Mouse (Mus musculus) hindbrain, embryonic 10.5 days (tissue): Measurements from ENCODE around the gene B4galt5. TPM values are rescaled to one million over a fixed set of nuclear protein-coding genes. Genes with fewer than 3 reads are reported as not detected.
A peak's percentile ranks its signal among the peaks of the same experiment; 100 is the strongest.

Experiments used
- DNase-seq: peaks from one replicate; pipeline ENCODE4 v3.0.0-alpha.2; 2017; ENCODE audit warnings: low spot score
- H3K27ac ChIP-seq: fragments of 300-500 bp; sonication (generic); 2 replicates; pipeline ENCODE4 v1.5.1; 2016; ENCODE audit warnings: mild to moderate bottlenecking, moderate library complexity
- H3K27me3 ChIP-seq: fragments of 300-500 bp; sonication (generic); 2 replicates; pipeline ENCODE4 v1.6.1; 2016; ENCODE audit warnings: mild to moderate bottlenecking; ENCODE audit not compliant: poor library complexity, insufficient read depth, severe bottlenecking
- H3K36me3 ChIP-seq: fragments of 300-500 bp; sonication (generic); 2 replicates; pipeline ENCODE4 v1.6.1; 2016; ENCODE audit warnings: mild to moderate bottlenecking, moderate library complexity
- H3K4me1 ChIP-seq: fragments of 300-500 bp; sonication (generic); replicated peaks from 2 replicates; pipeline ENCODE4 v1.6.1; 2016; ENCODE audit warnings: mild to moderate bottlenecking
- H3K4me3 ChIP-seq: fragments of 300-500 bp; sonication (generic); 2 replicates; pipeline ENCODE4 v1.5.1; 2016; ENCODE audit warnings: mild to moderate bottlenecking, moderate library complexity
- H3K9me3 ChIP-seq: fragments of 300-500 bp; sonication (generic); 2 replicates; pipeline ENCODE4 v1.6.1; 2016; ENCODE audit warnings: mild to moderate bottlenecking, moderate library complexity
- WGBS: fragments of 180-500 bp; shearing (Covaris S2); methylation state at CpG from one replicate; pipeline ENCODE4 v1.1.7; 2016; 5-methylcytosine and 5-hydroxymethylcytosine counted together
- polyA plus RNA-seq: library from polyadenylated mRNA; unstranded; fragments of >200 nt; fragmentation: Nextera tagmentation; extraction: Ambion mirVana; gene quantifications from 2 replicates; pipeline ENCODE4 v1.2.1, GENCODE M21; 2016

Gene B4galt5
- polyA plus RNA-seq, 1 experiment from 2014 or later = 10.6 TPM

DNA sequence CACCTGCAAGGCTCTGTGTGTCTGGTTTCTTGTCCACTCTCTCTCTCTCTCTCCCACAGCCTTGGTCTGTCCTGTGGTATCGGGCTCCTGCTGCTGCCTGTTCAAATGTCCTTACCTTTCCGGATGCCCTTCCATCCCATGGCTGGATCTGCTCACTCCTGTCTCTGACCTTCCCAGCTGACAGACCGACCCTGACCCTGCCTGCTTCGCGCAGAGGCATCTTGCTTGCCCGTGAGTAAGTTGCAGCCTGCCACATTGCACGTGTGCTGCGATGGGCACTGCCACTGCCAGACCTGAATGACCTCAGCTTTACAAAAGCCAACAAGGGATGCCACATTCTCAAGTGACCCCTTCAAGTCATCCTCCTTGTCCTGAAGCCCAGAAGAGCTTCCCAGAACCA is 27.6 kb downstream of the B4galt5 start:
- 90% methylated on average over 8 of the region's 8 CpGs for WGBS
- Histone ChIP-seq H3K27me3 (no peaks in the 10 kb centered on the region), H3K4me3 (no peak overlapping the region), H3K36me3 (no peaks in the 10 kb centered on the region), H3K27ac (no peak overlapping the region), H3K9me3 (no peaks in the 10 kb centered on the region), H3K4me1 (peaks cover 32% of the 10 kb centered on the region)
- no peak for DNase-seq

DNA sequence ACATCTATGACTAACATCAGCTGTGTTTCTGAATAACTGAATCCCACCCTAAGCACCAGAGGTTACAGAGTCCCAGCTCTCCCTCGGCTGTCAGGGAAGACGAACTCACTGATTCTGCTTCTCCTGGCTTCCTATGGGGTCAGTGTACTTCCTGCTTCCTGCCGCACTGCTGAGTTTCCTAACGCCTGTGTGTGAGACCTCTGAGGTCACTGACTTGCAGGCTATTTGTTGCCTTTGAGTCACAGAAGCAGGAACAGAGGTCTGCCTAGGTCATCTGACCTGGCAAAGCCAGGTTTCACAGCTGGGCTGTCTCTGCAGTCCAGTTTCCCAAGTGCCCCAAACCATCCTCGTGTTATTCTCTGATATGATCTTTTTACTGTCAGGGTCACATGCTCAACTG is 30.0 kb downstream of the B4galt5 start:
- Histone ChIP-seq H3K9me3 (no peaks in the 10 kb centered on the region), H3K36me3 (no peaks in the 10 kb centered on the region), H3K27ac (no peak overlapping the region), H3K27me3 (no peaks in the 10 kb centered on the region), H3K4me3 (no peak overlapping the region), H3K4me1 (peaks cover 40% of the 10 kb centered on the region)
- WGBS = 48% methylated on average over 5 of the region's 5 CpGs
- DNase-seq = no peak

DNA sequence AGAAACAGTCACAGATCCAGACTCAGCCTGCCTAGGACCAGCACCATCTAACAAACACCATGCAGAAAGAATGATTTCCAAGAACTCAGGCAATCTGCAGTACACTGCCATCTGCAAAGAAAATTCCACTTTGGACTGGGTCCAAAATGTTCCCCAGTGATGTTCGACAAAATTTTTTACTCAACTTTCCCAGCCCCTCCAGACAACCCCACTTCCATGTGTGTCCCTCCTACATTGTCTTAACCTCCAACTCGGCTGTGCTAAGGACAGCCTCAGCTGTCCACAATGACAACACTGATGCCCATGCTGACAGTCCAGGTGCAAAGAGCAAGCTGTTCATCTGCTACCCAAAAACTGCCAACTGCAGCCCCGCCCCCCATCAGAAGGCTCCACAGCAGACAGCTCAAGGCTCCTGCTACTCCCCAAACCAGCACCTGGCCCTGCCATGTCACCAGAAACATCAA is 32.2 kb downstream of the B4galt5 start:
- Histone ChIP-seq H3K36me3 (no peaks in the 10 kb centered on the region), H3K9me3 (no peaks in the 10 kb centered on the region), H3K27ac (no peak overlapping the region; the same call in 1 of the 2 replicates), H3K4me3 (no peak overlapping the region), H3K4me1 (peaks cover 52% of the 10 kb centered on the region), H3K27me3 (no peaks in the 10 kb centered on the region)
- WGBS = 85% methylated on average over 3 of the region's 3 CpGs
- no peak for DNase-seq

DNA sequence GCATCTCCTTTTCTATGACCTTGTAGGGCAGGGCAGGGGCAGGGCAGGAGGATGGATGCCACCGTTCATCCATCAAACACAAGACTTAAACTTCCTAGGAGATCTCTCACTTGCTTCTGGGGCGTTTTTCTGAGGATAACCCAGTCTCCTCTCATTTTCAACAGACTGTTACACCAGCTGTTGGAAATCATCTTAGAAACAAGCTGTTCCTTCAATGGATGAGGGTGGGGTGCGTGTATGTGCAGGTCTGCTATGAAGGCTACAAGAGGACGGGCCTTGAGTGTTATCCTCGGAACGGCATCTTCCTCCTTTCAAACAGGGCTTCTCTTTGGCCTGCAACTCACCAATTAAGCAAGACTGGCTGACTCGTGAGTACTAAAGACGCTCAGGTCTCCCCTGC is 34.5 kb downstream of the B4galt5 start:
- 86% methylated on average over 8 of the region's 8 CpGs for WGBS
- DNase-seq = no peak
- Histone ChIP-seq H3K27ac (0 out of 2 replicates have a peak overlapping the region, but pooled peaks have one; percentile 47), H3K27me3 (no peaks in the 10 kb centered on the region), H3K4me1 (peaks cover 49% of the 10 kb centered on the region), H3K9me3 (no peaks in the 10 kb centered on the region), H3K4me3 (no peak overlapping the region), H3K36me3 (peaks cover 9% of the 10 kb centered on the region)

DNA sequence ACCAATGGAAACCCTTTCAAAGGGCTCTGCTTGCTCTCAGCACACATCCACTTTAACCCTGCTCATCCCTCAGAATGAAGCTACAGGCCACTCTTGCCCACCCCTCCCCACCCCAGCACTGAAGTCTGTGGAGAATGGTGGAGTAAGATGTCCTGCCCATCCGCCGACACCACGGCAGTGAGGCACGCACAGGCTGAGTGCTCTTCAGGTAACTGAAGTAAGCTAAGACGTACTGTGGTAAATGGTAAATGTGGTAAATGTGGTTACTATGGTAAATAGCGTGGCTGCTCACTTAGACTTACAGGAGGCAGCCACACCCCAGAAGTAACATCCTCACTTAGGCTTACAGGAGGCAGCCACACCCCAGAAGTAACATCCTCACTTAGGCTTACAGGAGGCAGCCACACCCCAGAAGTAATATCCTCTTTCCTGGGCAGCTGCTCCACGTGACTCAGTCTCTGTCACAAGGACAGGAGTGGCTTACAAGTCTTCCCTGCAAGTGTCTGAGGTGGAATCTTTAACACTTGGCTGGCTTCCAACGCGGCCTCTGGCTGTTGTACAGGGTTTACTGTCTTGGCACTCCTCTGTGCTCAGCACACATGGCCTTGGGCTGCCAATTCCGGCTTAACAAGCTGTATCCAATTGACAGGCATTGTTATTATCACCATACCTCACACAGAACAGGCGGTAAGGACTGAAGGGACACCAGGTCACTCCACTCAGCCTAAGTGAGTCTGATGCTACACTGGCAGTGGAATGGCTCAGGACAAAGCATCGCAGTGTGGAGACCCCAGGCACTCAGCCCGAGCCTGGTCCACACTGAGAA is 35.3 kb downstream of the B4galt5 start:
- no peak overlapping the region for H3K4me3 ChIP-seq
- WGBS = 85% methylated on average over 13 of the region's 13 CpGs
- no peaks in the 10 kb centered on the region for H3K9me3 ChIP-seq
- peaks cover 41% of the 10 kb centered on the region for H3K4me1 ChIP-seq
- H3K27ac ChIP-seq = peak overlapping the region; percentile 47; the same call in 1 of the 2 replicates
- DNase-seq = no peak
- H3K36me3 ChIP-seq = peaks cover 16% of the 10 kb centered on the region
- H3K27me3 ChIP-seq = no peaks in the 10 kb centered on the region

DNA sequence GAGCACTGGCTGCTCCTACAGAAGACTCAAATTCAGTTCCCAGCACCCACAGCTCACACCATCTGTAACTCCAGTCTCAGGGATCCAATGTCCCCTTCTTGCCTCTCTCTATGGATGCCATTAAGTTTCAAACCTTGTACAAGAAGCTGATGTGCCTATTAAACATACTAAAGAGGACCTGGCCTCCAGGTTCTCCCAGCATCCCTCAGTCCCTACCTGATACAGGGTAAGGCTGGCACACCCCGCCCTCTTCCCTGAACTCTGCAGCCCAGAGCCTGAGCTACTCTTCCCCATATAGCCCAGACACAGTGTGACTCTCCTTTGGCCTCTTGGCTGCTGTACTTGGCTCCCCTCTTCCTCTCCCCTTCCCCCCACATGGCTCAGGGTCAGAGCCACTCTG is 38.9 kb downstream of the B4galt5 start:
- no peak for DNase-seq
- H3K9me3 ChIP-seq = no peaks in the 10 kb centered on the region
- no peak overlapping the region for H3K4me3 ChIP-seq
- peaks cover 38% of the 10 kb centered on the region for H3K4me1 ChIP-seq
- H3K36me3 ChIP-seq = peaks cover 44% of the 10 kb centered on the region
- H3K27me3 ChIP-seq = no peaks in the 10 kb centered on the region
- no peak overlapping the region for H3K27ac ChIP-seq
- WGBS = 83% methylated on average over 1 of the region's 1 CpGs

DNA sequence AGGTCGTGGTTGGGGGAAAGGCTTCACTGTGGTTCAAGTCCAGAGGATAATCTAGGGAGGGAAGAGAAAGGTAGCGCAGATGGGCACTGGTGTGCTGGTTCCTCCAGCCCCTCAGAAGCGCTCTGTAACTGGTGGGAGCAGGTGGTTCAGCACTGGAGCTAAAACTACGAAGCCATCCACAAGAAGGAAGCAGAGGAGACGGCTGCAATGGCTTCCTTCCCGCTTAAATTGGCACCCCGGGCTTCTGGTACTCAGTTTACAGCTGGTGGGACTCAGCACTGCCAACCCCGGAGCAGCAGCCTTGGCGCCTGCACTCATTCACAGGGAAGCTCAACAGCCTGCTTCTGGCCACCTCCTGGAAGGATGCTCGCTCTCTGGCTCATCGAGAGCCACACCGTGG is 39.7 kb downstream of the B4galt5 start:
- WGBS = 92% methylated on average over 12 of the region's 12 CpGs
- Histone ChIP-seq H3K36me3 (peaks cover 51% of the 10 kb centered on the region), H3K4me3 (no peak overlapping the region), H3K9me3 (no peaks in the 10 kb centered on the region), H3K27me3 (no peaks in the 10 kb centered on the region), H3K27ac (no peak overlapping the region; the same call in 1 of the 2 replicates), H3K4me1 (peaks cover 31% of the 10 kb centered on the region)
- DNase-seq = no peak

DNA sequence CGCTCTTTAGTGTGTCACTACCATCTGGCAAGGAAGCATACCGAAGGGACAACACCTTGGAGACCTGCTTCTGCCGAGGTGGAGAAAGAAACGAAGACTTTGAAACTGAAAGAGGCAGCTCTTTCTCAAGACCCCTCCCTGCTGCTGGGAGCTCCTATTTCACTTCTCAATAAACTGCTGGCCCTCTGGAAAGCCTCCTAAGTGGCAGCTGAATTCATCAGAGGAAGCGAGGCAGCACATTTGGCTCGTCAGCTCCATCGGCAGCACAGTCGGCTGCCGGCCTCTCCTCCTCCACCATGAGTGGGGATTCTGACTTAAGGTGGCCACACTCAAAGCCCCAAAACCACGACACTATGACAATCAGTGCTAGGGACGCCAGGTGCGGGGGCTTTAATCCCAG is 41.3 kb downstream of the B4galt5 start:
- Histone ChIP-seq H3K36me3 (peaks cover 63% of the 10 kb centered on the region), H3K27me3 (no peaks in the 10 kb centered on the region), H3K9me3 (no peaks in the 10 kb centered on the region), H3K4me1 (peaks cover 19% of the 10 kb centered on the region), H3K27ac (peak overlapping the region; percentile 72), H3K4me3 (no peak overlapping the region)
- DNase-seq = no peak
- WGBS = 62% methylated on average over 12 of the region's 12 CpGs

DNA sequence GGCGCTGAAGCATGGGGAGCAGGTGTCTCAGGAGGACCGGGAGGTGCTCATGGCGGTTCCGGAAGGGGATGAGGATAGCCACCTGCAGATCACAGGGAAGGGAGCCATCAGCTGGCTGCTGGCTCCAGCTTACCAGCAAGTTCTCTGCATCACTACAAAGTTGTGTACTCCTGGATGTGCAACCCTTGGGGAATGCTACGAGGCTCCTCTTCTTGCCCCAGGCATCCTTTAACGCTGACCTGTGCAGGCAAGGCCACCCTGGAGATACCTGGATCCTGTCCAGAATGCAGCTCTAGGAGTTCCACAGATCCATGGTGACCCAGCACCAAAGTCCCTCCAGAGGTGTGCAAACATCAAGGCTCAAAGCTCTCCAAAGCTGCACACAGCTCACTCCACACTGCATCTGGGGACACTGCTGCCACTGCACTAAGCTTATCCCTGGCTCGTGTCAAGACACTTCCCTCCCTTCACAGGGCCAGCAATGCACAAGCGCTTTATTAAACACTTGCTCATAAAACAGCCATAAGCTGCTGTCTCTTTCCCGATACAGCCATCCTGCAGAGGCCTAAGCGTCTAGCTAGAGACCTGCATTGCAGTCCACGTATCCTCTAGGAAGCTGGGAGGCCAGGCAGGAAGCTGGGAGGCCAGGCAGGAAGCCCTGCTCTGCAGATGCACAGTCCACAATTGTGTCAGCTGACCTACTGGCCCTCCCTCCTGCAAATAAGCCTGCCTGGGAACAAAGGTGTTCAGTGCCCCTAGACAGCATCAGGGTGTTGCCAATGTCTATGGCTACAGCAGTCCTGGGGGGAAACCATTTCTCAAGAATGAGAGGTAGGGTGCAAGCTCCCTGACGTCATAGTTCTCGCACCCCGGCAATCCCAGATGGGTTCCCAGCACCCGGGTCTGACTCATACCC is 42.1 kb downstream of the B4galt5 start:
- Histone ChIP-seq H3K36me3 (peaks cover 70% of the 10 kb centered on the region), H3K4me3 (no peak overlapping the region), H3K4me1 (peaks cover 15% of the 10 kb centered on the region), H3K27ac (peak overlapping the region; percentile 72), H3K9me3 (no peaks in the 10 kb centered on the region), H3K27me3 (no peaks in the 10 kb centered on the region)
- WGBS = 90% methylated on average over 15 of the region's 15 CpGs
- DNase-seq = no peak

DNA sequence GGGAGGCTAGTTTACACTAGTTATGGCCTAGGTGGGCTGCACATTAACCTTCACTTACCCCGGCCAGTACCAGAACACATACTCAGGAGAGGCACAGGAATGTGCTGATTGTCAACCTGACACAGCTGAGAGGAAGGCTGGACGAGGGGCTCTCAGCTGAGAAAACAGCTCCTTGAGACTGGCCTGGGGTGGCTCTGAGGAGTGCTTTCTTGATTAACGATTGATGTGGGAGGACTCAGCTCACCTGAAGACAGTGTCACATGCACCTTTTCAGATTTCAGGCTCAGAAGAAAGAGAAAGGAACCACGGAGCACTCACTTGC is 42.7 kb downstream of the B4galt5 start:
- 91% methylated on average over 4 of the region's 4 CpGs for WGBS
- no peak for DNase-seq
- Histone ChIP-seq H3K27ac (no peak overlapping the region), H3K4me3 (no peak overlapping the region), H3K27me3 (no peaks in the 10 kb centered on the region), H3K36me3 (peaks cover 76% of the 10 kb centered on the region), H3K4me1 (peaks cover 15% of the 10 kb centered on the region), H3K9me3 (no peaks in the 10 kb centered on the region)

DNA sequence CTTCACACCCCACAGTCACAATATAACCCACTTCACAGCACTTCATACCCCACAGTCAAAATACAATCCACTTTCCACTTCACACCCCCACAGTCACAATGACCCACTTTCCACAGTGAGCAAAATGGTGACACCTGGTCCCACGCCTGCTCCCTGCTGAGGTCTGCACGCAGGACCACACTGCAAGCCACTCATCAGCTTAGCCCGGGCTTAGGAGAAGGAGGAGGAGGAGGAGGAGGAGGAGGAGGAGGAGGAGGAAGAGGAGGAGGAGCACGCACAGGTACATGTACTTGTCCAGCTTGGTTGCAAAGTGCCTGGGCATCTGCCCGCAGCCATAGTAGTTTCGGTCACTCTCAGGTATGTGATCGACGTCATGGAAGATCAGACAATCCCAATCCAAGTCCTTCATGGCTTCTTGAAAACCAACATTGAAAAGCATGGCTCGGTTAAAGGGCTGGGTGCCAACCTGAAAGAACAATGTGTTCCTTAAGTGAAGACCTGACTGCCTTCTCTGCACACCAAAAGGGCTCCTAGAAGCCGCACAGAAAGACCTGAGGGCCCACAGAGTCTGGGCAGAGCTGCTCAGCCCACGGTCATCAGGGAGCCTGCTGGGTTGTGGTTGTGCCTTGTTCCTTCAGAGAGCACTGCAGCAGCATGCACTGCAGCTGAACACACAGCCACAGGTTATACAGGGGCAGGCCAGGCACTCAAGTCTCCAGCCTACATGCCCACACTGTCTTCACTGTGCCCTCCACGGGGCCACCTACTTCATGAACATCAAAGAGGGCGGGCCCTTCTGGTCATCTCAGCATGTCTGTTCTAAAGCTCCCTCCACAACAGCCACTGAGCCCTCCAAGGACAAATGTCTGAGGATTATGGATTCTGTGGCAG is 43.4 kb downstream of the B4galt5 start:
- 95% methylated on average over 13 of the region's 13 CpGs for whole genome bisulfite sequencing
- H3K9me3 ChIP-seq = no peaks in the 10 kb centered on the region
- no peaks in the 10 kb centered on the region for H3K27me3 ChIP-seq
- no peak for DNase-seq
- H3K36me3 ChIP-seq = peaks cover 81% of the 10 kb centered on the region
- H3K4me3 ChIP-seq = no peak overlapping the region
- peaks cover 15% of the 10 kb centered on the region for H3K4me1 ChIP-seq
- 0 out of 2 replicates have a peak overlapping the region, but pooled peaks have one; percentile 50 for H3K27ac ChIP-seq

DNA sequence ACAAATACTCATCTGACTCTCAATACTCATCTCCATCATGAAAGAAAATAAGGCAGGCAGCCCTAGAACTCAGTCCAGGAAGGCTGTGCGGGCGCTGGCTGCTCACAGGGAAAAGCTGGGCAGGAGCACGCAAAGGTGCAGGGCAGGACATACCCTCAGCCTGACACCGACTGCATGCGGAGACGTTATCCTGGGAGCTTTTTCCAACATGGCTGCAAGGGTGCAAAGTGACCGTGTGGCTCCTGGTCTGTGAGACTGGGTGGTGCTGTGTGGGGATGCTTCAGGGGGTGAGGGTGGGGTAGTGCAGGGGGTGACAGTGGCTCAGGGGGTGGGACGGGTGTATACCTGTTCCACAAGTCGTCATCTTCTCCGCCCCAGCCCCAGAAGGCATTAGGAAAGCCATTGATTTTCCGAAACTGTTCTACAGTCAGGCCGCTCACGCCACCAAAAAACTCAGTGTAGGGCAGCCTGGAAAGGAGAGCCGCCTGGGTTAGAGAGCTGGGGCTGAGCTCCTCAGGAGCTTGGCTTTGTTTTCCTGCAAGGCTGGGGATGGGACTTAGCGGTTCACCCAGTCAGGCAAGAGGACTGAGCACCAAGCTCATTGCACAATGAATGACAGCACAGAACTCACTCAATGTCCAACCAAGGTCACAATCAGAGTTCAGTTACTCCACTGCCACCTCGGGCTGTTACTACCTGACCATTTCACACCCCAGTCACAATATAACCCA is 44.2 kb downstream of the B4galt5 start:
- WGBS = 90% methylated on average over 16 of the region's 16 CpGs
- Histone ChIP-seq H3K27ac (no peak overlapping the region), H3K27me3 (no peaks in the 10 kb centered on the region), H3K9me3 (no peaks in the 10 kb centered on the region), H3K4me1 (peaks cover 22% of the 10 kb centered on the region), H3K4me3 (no peak overlapping the region), H3K36me3 (peaks cover 81% of the 10 kb centered on the region)
- no peak for DNase-seq
